Mouse (Mus musculus) MEL (cell line): ENCODE data around the gene Mrpl17. TPM values are rescaled to one million over a fixed set of nuclear protein-coding genes. Genes with fewer than 3 reads are reported as not detected.

Experiments
- DNase-seq: peaks from one replicate; pipeline ENCODE4 v3.0.0; 2011; ENCODE audit warnings: low read depth, low spot score
- H3K27ac ChIP-seq: 2 replicates; pipeline ENCODE4 v1.5.1; 2012; ENCODE audit warnings: low read depth, mild to moderate bottlenecking, control low read depth, low read length, moderate library complexity; ENCODE audit not compliant: control insufficient read depth
- H3K27me3 ChIP-seq, 2 experiments: fragments of 150-350 bp in 1 of 2; sonication (generic) in 1 of 2; 2 replicates each; pipeline ENCODE4 v1.6.1; 2012; ENCODE audit warnings: low read length in 2 of 2, mild to moderate bottlenecking in 2 of 2, improper control_type of control experiment in 1 of 2, moderate library complexity in 1 of 2; ENCODE audit not compliant: insufficient read depth in 2 of 2, control insufficient read depth in 1 of 2
- H3K36me3 ChIP-seq, 2 experiments: 2 replicates each; pipeline ENCODE4 v1.6.1; 2012 to 2014; ENCODE audit warnings: low read length in 2 of 2, improper control_type of control experiment in 1 of 2, inconsistent platforms in 1 of 2, mild to moderate bottlenecking in 1 of 2; ENCODE audit not compliant: insufficient read depth in 2 of 2, control insufficient read depth in 1 of 2
- H3K4me1 ChIP-seq, 2 experiments: fragments of 150-350 bp in 1 of 2; sonication (generic) in 1 of 2; 2 replicates each; pipeline ENCODE4 v1.6.1; 2012; ENCODE audit warnings: low read length in 2 of 2, improper control_type of control experiment in 1 of 2, mild to moderate bottlenecking in 1 of 2; ENCODE audit not compliant: insufficient read depth in 2 of 2, control insufficient read depth in 1 of 2
- H3K4me3 ChIP-seq, 2 experiments: fragments of 150-350 bp in 1 of 2; sonication (generic) in 1 of 2; 2 replicates each; pipeline ENCODE4 v1.5.1; 2012; ENCODE audit warnings: low read depth in 2 of 2, low read length in 2 of 2, mild to moderate bottlenecking in 2 of 2, moderate library complexity in 2 of 2, control low read depth in 1 of 2, improper control_type of control experiment in 1 of 2; ENCODE audit not compliant: control insufficient read depth in 1 of 2, insufficient read depth in 1 of 2
- H3K79me2 ChIP-seq: 2 replicates; pipeline ENCODE4 v1.6.1; 2012; ENCODE audit warnings: mild to moderate bottlenecking, low read length, moderate library complexity; ENCODE audit not compliant: control insufficient read depth, poor library complexity, insufficient read depth
- H3K9ac ChIP-seq: 2 replicates; pipeline ENCODE4 v1.6.1; 2012; ENCODE audit warnings: low read depth, mild to moderate bottlenecking, control low read depth, low read length, moderate library complexity; ENCODE audit not compliant: control insufficient read depth, poor library complexity, severe bottlenecking
- H3K9me3 ChIP-seq: fragments of 150-350 bp; sonication (generic); replicated peaks from 2 replicates; pipeline ENCODE4 v1.6.1; 2012; ENCODE audit warnings: mild to moderate bottlenecking, low read length, improper control_type of control experiment, moderate library complexity; ENCODE audit not compliant: insufficient read depth
- BHLHE40 ChIP-seq: IDR thresholded peaks from 2 replicates; pipeline ENCODE4 v1.6.1; 2012; ENCODE audit warnings: low read depth, mild to moderate bottlenecking, inconsistent platforms, low read length, improper control_type of control experiment, borderline replicate concordance
- CHD2 ChIP-seq: IDR thresholded peaks from 2 replicates; pipeline ENCODE4 v1.6.1; 2011; ENCODE audit warnings: low read length, improper control_type of control experiment
- ELF1 ChIP-seq: IDR thresholded peaks from 2 replicates; pipeline ENCODE4 v1.6.1; 2014; ENCODE audit warnings: low read depth, mild to moderate bottlenecking, inconsistent platforms, low read length, improper control_type of control experiment, moderate library complexity
- EP300 ChIP-seq, 2 experiments: IDR thresholded peaks; 2 replicates each; pipeline ENCODE4 v1.6.1; 2011; ENCODE audit warnings: improper control_type of control experiment in 2 of 2, low read length in 2 of 2, low read depth in 1 of 2, mild to moderate bottlenecking in 1 of 2
- GATA1 ChIP-seq: IDR thresholded peaks from 2 replicates; pipeline ENCODE4 v1.6.1; 2011; ENCODE audit warnings: low read depth, low read length, improper control_type of control experiment
- HCFC1 ChIP-seq: IDR thresholded peaks from 2 replicates; pipeline ENCODE4 v1.6.1; 2012; ENCODE audit warnings: low read depth, mild to moderate bottlenecking, inconsistent platforms, low read length, improper control_type of control experiment, moderate library complexity
- KAT2A ChIP-seq: conservative IDR thresholded peaks from 2 replicates; pipeline ENCODE4 v1.6.1; 2012; ENCODE audit warnings: low read depth, low read length, improper control_type of control experiment, inconsistent platforms
- MAX ChIP-seq: IDR thresholded peaks from 2 replicates; pipeline ENCODE4 v1.6.1; 2011; ENCODE audit warnings: low read length, improper control_type of control experiment
- MYC ChIP-seq: IDR thresholded peaks from 2 replicates; pipeline ENCODE4 v1.6.1; 2011; ENCODE audit warnings: low read depth, mild to moderate bottlenecking, low read length, improper control_type of control experiment, moderate library complexity
- NELFE ChIP-seq: IDR thresholded peaks from 2 replicates; pipeline ENCODE4 v1.6.1; 2011; ENCODE audit warnings: low read depth, low read length, improper control_type of control experiment
- NRF1 ChIP-seq: IDR thresholded peaks from 2 replicates; pipeline ENCODE4 v1.6.1; 2014; ENCODE audit warnings: low read depth, mild to moderate bottlenecking, inconsistent platforms, low read length, improper control_type of control experiment, moderate library complexity; ENCODE audit not compliant: poor library complexity, insufficient read depth, severe bottlenecking
- POLR2A ChIP-seq, 2 experiments: IDR thresholded peaks; 2 replicates each; pipeline ENCODE4 v1.6.1; 2011 to 2012; ENCODE audit warnings: low read length in 2 of 2, mild to moderate bottlenecking in 2 of 2, control low read depth in 1 of 2, improper control_type of control experiment in 1 of 2, low read depth in 1 of 2, moderate library complexity in 1 of 2; ENCODE audit not compliant: control insufficient read depth in 1 of 2, insufficient read depth in 1 of 2, poor library complexity in 1 of 2
- POLR2AphosphoS5 ChIP-seq: IDR thresholded peaks from 2 replicates; pipeline ENCODE4 v1.6.1; 2012; ENCODE audit warnings: low read depth, borderline replicate concordance, mild to moderate bottlenecking, inconsistent platforms, low read length, moderate library complexity, mixed read lengths
- RCOR1 ChIP-seq: IDR thresholded peaks from 2 replicates; pipeline ENCODE4 v1.6.1; 2012; ENCODE audit warnings: low read depth, mild to moderate bottlenecking, inconsistent platforms, low read length, improper control_type of control experiment
- TAL1 ChIP-seq: IDR thresholded peaks from 2 replicates; pipeline ENCODE4 v1.6.1; 2012; ENCODE audit warnings: mild to moderate bottlenecking, inconsistent platforms, low read length, moderate library complexity, mixed read lengths
- TCF12 ChIP-seq: IDR thresholded peaks from 2 replicates; pipeline ENCODE4 v1.6.1; 2014; ENCODE audit warnings: low read depth, mild to moderate bottlenecking, inconsistent platforms, low read length, improper control_type of control experiment, moderate library complexity
- ZC3H11A ChIP-seq: IDR thresholded peaks from 2 replicates; pipeline ENCODE4 v1.6.1; 2012; ENCODE audit warnings: low read depth, mild to moderate bottlenecking, inconsistent platforms, low read length, improper control_type of control experiment
- polyA plus RNA-seq, 2 experiments: library from polyadenylated mRNA; stranded (reverse) in 1 of 2; unstranded in 1 of 2; fragments of >175 nt in 1 of 2; fragments of >200 nt in 1 of 2; gene quantifications; 2 replicates each; pipeline versions ENCODE4 v1.2.1 to v1.2.4; 2012; ENCODE audit warnings: low replicate concordance in 2 of 2, low read depth in 1 of 2; ENCODE audit not compliant: insufficient read length in 2 of 2, insufficient read depth in 1 of 2, missing spikeins in 1 of 2
- total RNA-seq: library from RNA; depleted of rRNA; stranded (reverse); fragments of 300-350 nt; gene quantifications from 2 replicates; pipeline ENCODE4 v1.2.3, GENCODE M21; 2012

Gene Mrpl17
- total and polyA plus RNA-seq, 3 experiments: 196 to 230 TPM; not detected in 1

DNA sequence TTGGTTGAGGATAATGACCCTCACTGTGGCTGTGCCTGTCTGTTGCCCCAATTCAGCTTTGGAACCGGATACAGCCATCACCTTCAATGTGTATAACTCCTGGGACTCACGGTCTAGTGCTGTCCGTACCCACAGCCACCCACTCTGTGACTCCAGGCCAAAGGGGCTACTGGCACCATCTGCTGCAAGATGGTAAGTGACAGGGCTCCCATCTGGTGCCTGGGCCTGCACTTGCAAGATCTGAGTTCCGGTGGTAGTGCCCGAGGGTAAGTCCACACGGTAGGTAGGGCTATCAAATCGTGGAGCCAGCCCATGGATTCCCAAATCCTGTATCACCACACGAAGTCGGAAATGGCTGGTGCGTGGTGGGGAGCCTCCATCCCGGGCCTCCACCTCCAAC is 46.6 kb downstream of the Mrpl17 start:
- Histone ChIP-seq H3K9ac (no peak overlapping the region), H3K9me3 (no peaks in the 10 kb centered on the region), H3K36me3 (no peaks in the 10 kb centered on the region), H3K4me1 (peaks cover 0 to 2% of the 10 kb centered on the region in 2 experiments; a peak in 1 of 4 replicates), H3K79me2 (no peaks in the 10 kb centered on the region)
- DNase-seq: no peak
- no peak for TF ChIP-seq KAT2A
- no peak for TF ChIP-seq NELFE
- TF ChIP-seq ZC3H11A: no peak
- no peak for TF ChIP-seq GATA1
- no peak for TF ChIP-seq RCOR1
- no peak for TF ChIP-seq POLR2AphosphoS5
- TF ChIP-seq TCF12: no peak
- TF ChIP-seq EP300 (IDR thresholded peaks at IDR 0.05; ENCODE audit: low read depth in 1 of 2, low read length in 2 of 2): no peak
- TF ChIP-seq MYC: no peak
- no peak for TF ChIP-seq MAX
- no peak for TF ChIP-seq NRF1
- no peak for TF ChIP-seq POLR2A (IDR thresholded peaks at IDR 0.05; ENCODE audit: control insufficient read depth in 1 of 2, insufficient read depth in 1 of 2, low read depth in 1 of 2, low read length in 2 of 2, poor library complexity in 1 of 2)
- no peak for TF ChIP-seq HCFC1
- no peak for TF ChIP-seq ELF1
- no peak for TF ChIP-seq TAL1
- TF ChIP-seq, all 39 proteins: peak for 0
- H3K27me3 ChIP-seq: peaks cover 0 to 2% of the 10 kb centered on the region in 2 experiments; a peak in 2 of 4 replicates
- H3K27ac ChIP-seq: no peak overlapping the region
- H3K4me3 ChIP-seq: no peak overlapping the region

DNA sequence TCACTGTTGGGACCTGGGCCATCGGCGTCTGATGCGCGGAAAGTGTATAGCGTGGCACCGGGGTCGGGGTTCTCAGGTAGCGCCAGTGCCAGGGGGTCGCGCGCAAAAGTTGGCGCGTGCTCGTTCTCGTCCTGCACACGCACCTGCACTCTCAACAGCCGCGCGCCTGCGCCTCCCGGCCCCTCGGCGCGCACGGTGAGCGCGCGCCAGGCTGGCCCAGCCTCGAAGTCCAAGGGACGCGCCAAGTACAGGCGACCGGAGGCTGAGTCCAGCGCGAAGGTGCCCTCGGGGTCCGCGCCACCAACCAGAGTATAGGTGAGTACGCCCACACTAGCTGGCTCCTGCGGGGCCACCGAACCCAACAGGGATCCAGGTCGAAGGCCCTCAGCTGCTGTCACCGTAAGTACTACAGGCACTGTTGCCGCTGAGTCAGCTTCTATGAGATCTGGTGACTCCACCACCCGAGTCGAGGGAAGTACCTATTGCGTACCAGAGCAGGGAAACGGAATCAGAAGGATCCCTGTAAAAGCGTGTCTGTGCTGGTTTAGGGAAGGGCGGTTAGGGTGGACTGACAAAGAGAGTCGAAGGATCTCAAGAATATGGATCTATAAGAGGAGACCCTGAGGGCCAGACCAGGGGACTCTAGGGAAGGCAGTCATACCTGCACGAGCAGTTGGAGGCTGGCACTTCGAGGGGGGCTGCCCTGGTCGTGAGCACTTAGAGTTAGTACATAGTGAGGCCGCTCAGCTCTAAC is 48.2 kb downstream of the Mrpl17 start:
- Histone ChIP-seq H3K27me3 (peaks cover 0 to 2% of the 10 kb centered on the region in 2 experiments; a peak in 1 of 4 replicates), H3K79me2 (no peaks in the 10 kb centered on the region), H3K9me3 (no peaks in the 10 kb centered on the region), H3K9ac (no peak overlapping the region), H3K4me3 (no peak overlapping the region), H3K4me1 (peaks cover 6 to 10% of the 10 kb centered on the region in 2 experiments; a peak in 3 of 4 replicates), H3K36me3 (peaks cover 0 to 5% of the 10 kb centered on the region in 2 experiments; a peak in 1 of 4 replicates), H3K27ac (no peak overlapping the region)
- no peak for DNase-seq
- TF ChIP-seq BHLHE40 (no peak), NRF1 (no peak), CHD2 (no peak)
